Mouse (Mus musculus) embryonic fibroblast, embryonic 13.5 days (primary cell): ENCODE results near the gene Capn5.

Source experiments
- CTCF ChIP-seq: IDR thresholded peaks from 2 replicates; pipeline ENCODE4 v1.5.1; 2011; ENCODE audit warnings: mild to moderate bottlenecking, control low read depth, low read length, moderate library complexity, borderline replicate concordance; ENCODE audit not compliant: insufficient read depth
- POLR2A ChIP-seq: IDR thresholded peaks from 2 replicates; pipeline ENCODE4 v1.6.1; 2011; ENCODE audit warnings: low read depth, mild to moderate bottlenecking, control low read depth, low read length, moderate library complexity

DNA sequence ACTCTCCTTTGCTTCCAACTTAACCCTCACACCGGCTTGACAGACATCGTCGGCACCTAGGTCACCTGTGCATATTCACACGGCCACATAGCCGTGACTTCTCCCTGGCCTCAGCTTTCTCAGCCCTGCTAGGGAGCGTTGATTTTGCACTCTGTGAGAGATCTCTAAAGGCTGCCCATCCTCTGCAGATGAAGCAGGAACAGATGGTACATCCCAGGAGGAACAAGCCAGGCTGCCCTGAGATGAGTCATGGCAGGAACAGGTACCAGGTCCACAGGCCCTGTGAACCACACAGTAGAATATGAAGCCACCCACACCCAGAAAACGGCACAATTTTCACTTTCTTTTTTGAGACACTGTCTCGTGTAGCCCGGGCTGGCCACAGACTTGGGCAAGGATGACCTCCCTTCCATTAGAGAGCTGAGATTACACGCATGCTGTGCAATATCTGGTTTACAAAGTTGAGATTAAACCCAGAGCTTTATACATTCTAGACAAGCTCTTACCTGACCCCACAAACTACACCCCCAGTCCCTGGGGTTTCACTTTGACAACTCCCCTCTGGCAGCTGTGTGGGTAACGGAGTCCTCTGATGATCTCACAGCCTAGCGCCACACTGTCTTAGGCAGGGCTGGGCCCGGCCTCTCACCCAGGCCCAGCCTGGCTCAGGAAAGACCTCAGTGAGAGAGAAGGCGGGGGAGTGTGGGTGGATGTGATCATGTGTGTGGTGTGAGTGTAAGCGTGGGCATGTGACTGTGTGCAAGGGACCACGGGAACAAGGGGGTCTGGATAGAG, 69.2 kb downstream of the Capn5 start:
- TF ChIP-seq POLR2A (no peak), CTCF (no peak)
